Mouse (Mus musculus) limb, embryonic 15.5 days (tissue): ENCODE data around the gene Mrm3. TPM values are rescaled to one million over a fixed set of nuclear protein-coding genes. Genes with fewer than 3 reads are reported as not detected.

Experiments used
- ATAC-seq: fragments of 200-750 bp; cut with Nextera tagmentation; 2 replicates; pipeline ENCODE4 v1.8.0; 2017; ENCODE audit warnings: low read depth, moderate TSS enrichment; ENCODE audit not compliant: insufficient number of reproducible peaks, low FRiP score, low TSS enrichment
- H3K27ac ChIP-seq: fragments of 300-500 bp; sonication (generic); 2 replicates; pipeline ENCODE4 v1.5.1; 2015; ENCODE audit warnings: moderate library complexity, mild to moderate bottlenecking, inconsistent platforms
- H3K27me3 ChIP-seq: fragments of 300-500 bp; sonication (generic); 2 replicates; pipeline ENCODE4 v1.6.1; 2015; ENCODE audit warnings: inconsistent platforms
- H3K36me3 ChIP-seq: fragments of 300-500 bp; sonication (generic); 2 replicates; pipeline ENCODE4 v1.6.1; 2015; ENCODE audit warnings: inconsistent platforms
- H3K4me1 ChIP-seq: fragments of 300-500 bp; sonication (generic); 2 replicates; pipeline ENCODE4 v1.6.1; 2015; ENCODE audit warnings: inconsistent platforms
- H3K4me2 ChIP-seq: fragments of 300-500 bp; sonication (generic); 2 replicates; pipeline ENCODE4 v1.6.1; 2015; ENCODE audit warnings: mild to moderate bottlenecking, inconsistent platforms
- H3K4me3 ChIP-seq: fragments of 300-500 bp; sonication (generic); 2 replicates; pipeline ENCODE4 v1.5.1; 2015; ENCODE audit warnings: mild to moderate bottlenecking, inconsistent platforms
- H3K9ac ChIP-seq: fragments of 300-500 bp; sonication (generic); 2 replicates; pipeline ENCODE4 v1.6.1; 2015; ENCODE audit warnings: inconsistent platforms
- H3K9me3 ChIP-seq: fragments of 300-500 bp; sonication (generic); 2 replicates; pipeline ENCODE4 v1.6.1; 2016; ENCODE audit warnings: inconsistent platforms
- WGBS: fragments of 180-500 bp; shearing (Covaris S2); methylation state at CpG from one replicate; pipeline ENCODE4 v1.1.7; 2015; 5-methylcytosine and 5-hydroxymethylcytosine counted together
- polyA plus RNA-seq: library from polyadenylated mRNA; unstranded; fragments of >200 nt; fragmentation: Nextera tagmentation; extraction: Ambion mirVana; gene quantifications from 2 replicates; pipeline ENCODE4 v1.2.1, GENCODE M21; 2015

Gene Mrm3
- polyA plus RNA-seq, 1 experiment from 2014 or later, result 22.8 TPM

GRCm38 (mm10) chr11:76292831-76293230 lies 49.3 kb downstream of the Mrm3 start:
- no peak overlapping the region for H3K9ac ChIP-seq
- H3K9me3 ChIP-seq, result no peaks in the 10 kb centered on the region
- H3K4me1 ChIP-seq, result peaks cover 70% of the 10 kb centered on the region
- no peak for ATAC-seq
- peak overlapping the region; percentile 78 for H3K27ac ChIP-seq
- H3K4me3 ChIP-seq, result no peak overlapping the region
- H3K36me3 ChIP-seq, result no peaks in the 10 kb centered on the region
- H3K27me3 ChIP-seq, result no peaks in the 10 kb centered on the region
- H3K4me2 ChIP-seq, result peak overlapping the region; percentile 13
- 32% methylated on average over 6 of the region's 6 CpGs for WGBS

- no peak overlapping the region for H3K4me2 ChIP-seq
- ATAC-seq, result no peak
- H3K9me3 ChIP-seq, result no peaks in the 10 kb centered on the region
- peak overlapping the region; percentile 51; the same call in 1 of the 2 replicates for H3K27ac ChIP-seq
- WGBS, result 56% methylated on average over 5 of the region's 5 CpGs
- no peak overlapping the region for H3K4me3 ChIP-seq
- H3K9ac ChIP-seq, result no peak overlapping the region
- H3K27me3 ChIP-seq, result no peaks in the 10 kb centered on the region
- no peaks in the 10 kb centered on the region for H3K36me3 ChIP-seq
- H3K4me1 ChIP-seq, result peaks cover 79% of the 10 kb centered on the region
These were observed 50.6 kb downstream of the Mrm3 start for GRCm38 (mm10) chr11:76294078-76294477.

DNA sequence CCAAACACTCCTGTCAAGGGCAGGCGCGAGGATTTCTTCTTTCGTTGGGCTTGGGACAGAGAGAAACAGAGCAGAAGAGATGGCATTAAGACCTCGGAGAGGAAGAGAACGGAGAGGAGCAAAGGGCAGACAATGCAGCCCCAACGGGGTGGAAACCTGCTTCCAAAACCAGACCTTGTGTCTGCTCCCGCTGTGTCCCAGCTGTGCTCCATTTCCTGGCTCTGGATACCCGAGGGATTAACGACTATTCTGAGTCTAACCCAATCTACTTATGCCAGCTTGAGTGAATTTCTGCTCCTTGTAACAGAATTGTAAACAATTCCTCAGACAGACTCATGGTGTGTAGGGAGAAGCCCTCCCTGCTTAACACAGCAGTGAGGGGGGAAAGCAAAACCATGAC lies 51.3 kb downstream of the Mrm3 start:
- no peak overlapping the region for H3K4me3 ChIP-seq
- H3K4me1 ChIP-seq, result peaks cover 87% of the 10 kb centered on the region
- no peak overlapping the region for H3K4me2 ChIP-seq
- no peak overlapping the region; the same call in 1 of the 2 replicates for H3K27ac ChIP-seq
- H3K9ac ChIP-seq, result no peak overlapping the region
- no peaks in the 10 kb centered on the region for H3K9me3 ChIP-seq
- 37% methylated on average over 9 of the region's 9 CpGs for WGBS
- ATAC-seq, result no peak
- H3K36me3 ChIP-seq, result no peaks in the 10 kb centered on the region
- H3K27me3 ChIP-seq, result no peaks in the 10 kb centered on the region

DNA sequence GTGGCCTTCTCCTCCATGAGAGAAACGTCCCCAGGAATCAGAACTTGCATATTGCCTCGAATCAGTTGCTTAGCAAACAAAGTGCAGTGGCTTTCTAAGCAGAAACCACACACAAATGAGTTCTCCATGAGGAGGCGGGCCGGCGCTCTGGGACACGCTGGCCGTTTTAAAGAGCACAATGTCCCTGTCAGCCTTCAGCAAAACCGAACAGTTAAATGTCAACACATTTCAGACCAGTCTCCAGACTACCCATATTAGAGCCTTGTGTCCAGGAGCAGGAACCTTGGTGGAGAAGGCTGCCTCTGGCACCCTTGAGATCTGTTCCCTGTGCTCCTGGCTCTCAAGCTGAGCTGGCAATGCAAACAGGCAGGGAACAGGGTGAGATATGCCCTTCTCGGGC lies 53.7 kb downstream of the Mrm3 start:
- H3K9me3 ChIP-seq, result no peaks in the 10 kb centered on the region
- no peak overlapping the region for H3K4me2 ChIP-seq
- ATAC-seq, result no peak
- no peaks in the 10 kb centered on the region for H3K36me3 ChIP-seq
- no peak overlapping the region for H3K27ac ChIP-seq
- H3K4me1 ChIP-seq, result peaks cover 91% of the 10 kb centered on the region
- H3K9ac ChIP-seq, result no peak overlapping the region
- no peak overlapping the region for H3K4me3 ChIP-seq
- no peaks in the 10 kb centered on the region for H3K27me3 ChIP-seq
- 55% methylated on average over 9 of the region's 9 CpGs for WGBS

DNA sequence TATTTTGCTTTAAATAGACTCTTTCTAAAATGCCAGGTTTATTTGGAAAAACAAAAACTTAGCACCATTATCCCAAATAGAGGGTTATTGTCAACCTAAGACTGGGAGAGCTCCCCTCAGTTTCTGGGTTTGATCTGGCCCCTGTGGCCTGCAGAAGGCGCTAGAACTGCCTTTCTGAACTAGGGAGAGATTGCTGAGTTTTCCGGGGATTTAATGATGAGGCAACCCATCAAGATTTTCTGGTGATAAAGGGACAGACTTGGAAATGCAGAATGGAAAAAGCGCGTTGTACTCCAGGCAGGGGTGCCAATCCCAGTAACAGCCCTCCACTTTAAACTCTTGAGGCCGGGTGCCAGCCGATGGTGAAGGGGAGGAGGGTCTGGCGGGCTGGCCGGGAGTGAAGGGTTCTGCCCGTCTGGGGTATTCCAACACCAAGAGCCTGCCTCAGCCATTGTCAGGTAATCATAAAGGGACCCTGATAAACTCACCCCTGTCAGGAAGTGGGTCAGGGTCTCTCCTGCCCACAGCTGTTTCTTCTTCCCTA lies 55.0 kb downstream of the Mrm3 start:
- no peaks in the 10 kb centered on the region for H3K9me3 ChIP-seq
- no peak overlapping the region for H3K9ac ChIP-seq
- H3K4me3 ChIP-seq, result no peak overlapping the region
- H3K27me3 ChIP-seq, result no peaks in the 10 kb centered on the region
- H3K4me1 ChIP-seq, result peaks cover 90% of the 10 kb centered on the region
- no peak overlapping the region for H3K4me2 ChIP-seq
- WGBS, result 43% methylated on average over 9 of the region's 9 CpGs
- ATAC-seq, result no peak
- peak overlapping the region; percentile 59 for H3K27ac ChIP-seq
- H3K36me3 ChIP-seq, result no peaks in the 10 kb centered on the region

Other genes with a start within 250 kb of the Mrm3 start
- gene 1700016K19Rik, start 243.8 kb upstream of the Mrm3 start, polyA plus RNA-seq, result 0.84 and 1.1 TPM in 2 replicates
- gene Rflnb, start 215.9 kb upstream of the Mrm3 start, polyA plus RNA-seq, result 51.0 and 59.4 TPM in 2 replicates
- gene Vps53, start 64.1 kb upstream of the Mrm3 start, polyA plus RNA-seq, result 43.5 and 44.3 TPM in 2 replicates
- gene Fam57a, start 64.0 kb upstream of the Mrm3 start, polyA plus RNA-seq, result 98.1 and 106 TPM in 2 replicates
- gene Dbil5, start 26.1 kb upstream of the Mrm3 start, polyA plus RNA-seq, result 0.88 and 1.5 TPM in 2 replicates
- gene Gemin4, start 26.1 kb upstream of the Mrm3 start, polyA plus RNA-seq, result 24.0 and 26.6 TPM in 2 replicates
- 128 and 131 TPM in 2 replicates for gene Glod4, start within 50 bp of the Mrm3 start, polyA plus RNA-seq
- gene Nxn, start 155.4 kb downstream of the Mrm3 start, polyA plus RNA-seq, result 48.1 and 60.8 TPM in 2 replicates
- gene Timm22, start 163.2 kb downstream of the Mrm3 start, polyA plus RNA-seq, result 101 and 107 TPM in 2 replicates